Mouse (Mus musculus): Measurements from ENCODE around the gene Pon3.

The Pon3 gene

DNA sequence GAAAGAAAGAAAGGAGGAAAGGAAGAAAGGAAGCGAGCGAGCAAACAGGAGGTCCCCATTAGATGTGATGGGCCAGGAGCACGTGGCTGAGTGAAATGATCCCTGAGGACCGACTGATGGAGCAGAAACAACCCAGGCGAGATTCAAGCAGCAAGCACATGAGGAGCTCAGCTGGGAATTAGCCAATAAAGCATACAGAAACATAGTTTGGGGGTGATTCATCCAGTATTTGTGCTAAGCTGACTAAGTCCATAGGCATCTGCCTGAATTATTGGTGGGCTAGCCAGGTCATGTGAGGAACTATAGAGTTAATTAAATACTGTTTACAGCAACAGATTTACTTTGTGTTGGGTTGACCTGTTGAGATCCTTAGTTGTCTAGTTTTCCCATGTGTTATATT lies 75.4 kb downstream of the Pon3 start:
- no peak for DNase-seq (ENCODE audit: low spot score in 2 of 2)

DNA sequence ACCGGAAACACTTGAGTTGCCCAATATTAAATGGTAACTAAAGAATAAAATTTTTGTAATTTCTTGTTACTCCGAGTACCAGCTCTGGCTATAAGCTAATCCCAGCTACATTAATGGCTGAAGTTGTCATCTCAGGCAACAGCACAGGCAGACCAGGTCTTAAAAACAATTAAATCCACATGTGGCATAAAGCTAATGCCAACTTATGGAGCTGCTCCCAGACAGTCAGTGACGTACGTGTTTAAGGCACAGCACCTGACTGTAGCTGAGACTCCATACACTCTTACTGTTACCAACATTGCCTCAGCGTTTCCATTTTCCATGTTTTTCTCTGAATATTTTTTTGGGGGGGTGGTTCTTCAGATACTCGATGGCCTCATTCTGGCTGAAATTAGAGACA lies 76.9 kb downstream of the Pon3 start:
- DNase-seq (ENCODE audit: low spot score in 2 of 2): no peak

DNA sequence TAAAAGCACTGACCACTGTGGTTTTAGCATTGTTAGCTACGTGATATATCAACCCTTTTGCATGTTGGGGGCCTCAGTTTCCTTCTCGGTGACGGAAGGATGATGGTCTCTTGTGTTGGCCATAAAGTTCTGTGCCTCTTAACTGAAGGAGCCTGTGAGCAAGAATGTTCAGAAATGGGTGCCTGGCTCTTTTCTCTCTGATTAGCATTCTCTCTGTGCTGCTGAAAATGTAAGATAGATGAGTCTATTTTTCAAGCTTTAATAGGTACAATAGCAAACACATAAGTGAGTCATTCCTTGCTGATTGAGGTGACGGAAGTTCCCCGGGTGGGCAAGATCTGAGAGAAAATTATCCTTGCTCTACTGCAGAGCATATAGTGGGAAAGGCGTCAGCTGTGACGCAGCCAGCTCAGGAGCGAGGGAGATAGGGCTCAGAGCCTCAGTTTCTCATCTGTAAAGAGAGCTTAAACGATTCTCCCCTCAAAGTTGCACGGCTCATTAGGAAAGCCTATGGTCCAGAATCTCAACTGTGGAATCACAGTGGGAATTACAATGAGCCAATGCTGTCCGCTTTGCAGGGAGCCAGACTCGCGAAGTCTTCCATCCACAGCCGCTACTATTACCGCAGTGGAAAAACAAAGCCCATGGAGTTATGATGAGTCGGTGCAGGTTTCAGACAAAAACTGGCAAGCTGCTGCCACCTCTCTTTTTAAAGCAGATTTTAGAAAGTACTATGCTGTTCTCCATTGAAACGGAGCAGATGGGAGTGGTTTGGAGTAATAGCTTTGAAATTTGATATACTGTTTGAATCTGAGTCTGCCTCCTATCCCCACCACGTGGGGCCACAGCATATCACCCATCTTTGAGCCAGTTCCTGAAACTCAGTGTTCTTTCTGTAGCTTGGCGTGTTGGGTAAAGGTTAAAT lies 77.9 kb downstream of the Pon3 start:
- no peak for DNase-seq (ENCODE audit: low spot score in 2 of 2)

- DNase-seq (ENCODE audit: low spot score in 2 of 2): no peak
Observed at GRCm38 (mm10) chr6:5174179-5174812, 81.8 kb downstream of the Pon3 start.

DNA sequence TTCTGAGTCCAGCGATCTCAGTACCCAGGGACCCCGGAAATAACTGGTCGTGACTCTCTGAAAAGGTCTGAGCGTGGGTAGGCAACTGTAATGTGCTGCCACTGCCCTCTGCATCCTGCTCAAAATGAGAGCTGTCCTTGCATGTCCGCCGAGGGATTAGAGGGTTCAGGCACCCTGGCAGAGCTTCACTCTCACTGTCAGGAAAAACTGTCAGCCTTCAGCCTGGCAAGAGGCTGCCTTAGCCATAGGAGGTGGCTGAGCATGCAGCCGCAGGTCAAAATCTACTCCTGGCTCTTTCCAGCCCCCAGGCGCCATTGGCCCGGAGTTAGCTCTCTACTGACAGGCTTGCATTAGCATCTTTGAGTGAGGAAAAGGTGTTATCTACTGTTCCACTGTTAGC lies 83.5 kb downstream of the Pon3 start:
- DNase-seq (ENCODE audit: low spot score in 2 of 2): no peak

- DNase-seq (ENCODE audit: low spot score in 2 of 2): no peak
Observed at GRCm38 (mm10) chr6:5171418-5171817, 84.7 kb downstream of the Pon3 start.
